ENCODE assay signal across 10 mouse cellular contexts in genomic region chr4:114410958-114411661, GRCm38 (mm10). TPM values are rescaled to one million over a fixed set of nuclear protein-coding genes. Genes with fewer than 3 reads are reported as not detected.
DNase-seq lines count a peak whose midpoint lies in the region; ATAC-seq lines count a peak whose summit lies in the region.
"Had no signal": no experiment of that assay in that cellular context is flagged by ENCODE, and none has a peak within 500 bp of the region (broad histone marks: within the 10 kb centered on the region; RNA-seq: fewer than 3 reads in every experiment).

No protein-coding gene starts in this region.

- H3K4me3 ChIP-seq in heart, embryonic 13.5 days, result peak overlapping the region; percentile 4
- 0 out of 2 replicates have a peak overlapping the region, but pooled peaks have one; percentile 1 for H3K4me3 ChIP-seq in lung, embryonic 15.5 days
- peak overlapping the region; percentile 16; the same call in 1 of the 2 replicates for H3K4me3 ChIP-seq in heart, embryonic 16.5 days (ENCODE audit: low read length)
- no peak overlapping the region for H3K4me3 ChIP-seq in neural tube, embryonic 12.5 days

- ATAC-seq in heart, embryonic 13.5 days (ENCODE audit: extremely low read depth, insufficient number of reproducible peaks, low FRiP score, low TSS enrichment), result no peak
- ATAC-seq in lung, embryonic 15.5 days (ENCODE audit: borderline replicate concordance, extremely low read depth, low FRiP score, low TSS enrichment), result no peak
- no peak for ATAC-seq in heart, embryonic 16.5 days (replicated peaks; ENCODE audit: extremely low read depth, insufficient read depth, low FRiP score)
- no peak for ATAC-seq in neural tube, embryonic 12.5 days (ENCODE audit: low FRiP score, low read depth)

- 16% methylated on average over 9 of the region's 9 CpGs for whole genome bisulfite sequencing in heart, embryonic 13.5 days
- 37% methylated on average over 9 of the region's 9 CpGs for WGBS in lung, embryonic 15.5 days
- WGBS in heart, embryonic 16.5 days, result 24% methylated on average over 9 of the region's 9 CpGs
- WGBS in neural tube, embryonic 12.5 days, result 42% methylated on average over 9 of the region's 9 CpGs

- H3K4me1 ChIP-seq in heart, embryonic 13.5 days, result peaks cover 39% of the 10 kb centered on the region
- H3K4me1 ChIP-seq in lung, embryonic 15.5 days, result peaks cover 34% of the 10 kb centered on the region
- peaks cover 38% of the 10 kb centered on the region for H3K4me1 ChIP-seq in heart, embryonic 16.5 days (ENCODE audit: control insufficient read depth, insufficient read depth, low read length)
- peaks cover 34% of the 10 kb centered on the region for H3K4me1 ChIP-seq in neural tube, embryonic 12.5 days

- peak overlapping the region; percentile 62 for H3K9ac ChIP-seq in heart, embryonic 13.5 days
- H3K9ac ChIP-seq in lung, embryonic 15.5 days, result no peak overlapping the region
- peak overlapping the region; percentile 6 for H3K9ac ChIP-seq in heart, embryonic 16.5 days (ENCODE audit: low read length)
- H3K9ac ChIP-seq in neural tube, embryonic 12.5 days, result no peak overlapping the region

- peaks cover 95% of the 10 kb centered on the region for H3K27me3 ChIP-seq in heart, embryonic 13.5 days (replicated peaks)
- peaks cover 27% of the 10 kb centered on the region for H3K27me3 ChIP-seq in lung, embryonic 15.5 days
- peaks cover 58% of the 10 kb centered on the region for H3K27me3 ChIP-seq in heart, embryonic 16.5 days (ENCODE audit: control insufficient read depth, insufficient read depth, low read length)
- peaks cover 26% of the 10 kb centered on the region for H3K27me3 ChIP-seq in neural tube, embryonic 12.5 days (replicated peaks)

- no peak for DNase-seq in heart, postnatal 36 days
- DNase-seq in lung, postnatal 4 days, result no peak
- DNase-seq in cerebellum, adult 8-10 months, result no peak
- DNase-seq: gastrocnemius, postnatal 10 days; thymus, postnatal 25 days had no signal

- no peaks in the 10 kb centered on the region for H3K36me3 ChIP-seq in heart, embryonic 13.5 days
- H3K36me3 ChIP-seq in lung, embryonic 15.5 days, result 0 out of 2 replicates have a peak, but pooled peaks cover 2% of the 10 kb centered on the region
- no peaks in the 10 kb centered on the region for H3K36me3 ChIP-seq in heart, embryonic 16.5 days (ENCODE audit: control insufficient read depth, insufficient read depth)
- no peaks in the 10 kb centered on the region for H3K36me3 ChIP-seq in neural tube, embryonic 12.5 days

- H3K4me2 ChIP-seq in heart, embryonic 13.5 days, result peak overlapping the region; percentile 56
- H3K4me2 ChIP-seq in lung, embryonic 15.5 days, result peak overlapping the region; percentile 97
- peak overlapping the region; percentile 31 for H3K4me2 ChIP-seq in heart, embryonic 16.5 days (ENCODE audit: low read depth, low read length)
- peak overlapping the region; percentile 45 for H3K4me2 ChIP-seq in neural tube, embryonic 12.5 days (replicated peaks)

- no peaks in the 10 kb centered on the region for H3K9me3 ChIP-seq in heart, embryonic 13.5 days
- H3K9me3 ChIP-seq in lung, embryonic 15.5 days, result no peaks in the 10 kb centered on the region
- no peaks in the 10 kb centered on the region for H3K9me3 ChIP-seq in heart, embryonic 16.5 days (replicated peaks; ENCODE audit: control insufficient read depth, low read length)
- no peaks in the 10 kb centered on the region for H3K9me3 ChIP-seq in neural tube, embryonic 12.5 days

- intact Hi-C loops in heart, postnatal 36 days (cut with DNase I), result loop anchor here (2.0 kb wide), 1 partner anchor 38 kb away; no protein-coding TSS in a partner anchor

- H3K27ac ChIP-seq in heart, embryonic 13.5 days (replicated peaks), result peak overlapping the region; percentile 25
- H3K27ac ChIP-seq in lung, embryonic 15.5 days, result no peak overlapping the region
- no peak overlapping the region; the same call in 1 of the 2 replicates for H3K27ac ChIP-seq in heart, embryonic 16.5 days (ENCODE audit: low read length)
- H3K27ac ChIP-seq in neural tube, embryonic 12.5 days, result no peak overlapping the region
- H3K27ac ChIP-seq: macrophage had no signal

RNA-seq across cellular contexts. Expression of gene Trabd2b, which starts 4.6 kb away (rescaled TPM):
- polyA plus RNA-seq in heart, embryonic 13.5 days (2015; fragmentation: Nextera tagmentation; extraction: Ambion mirVana), result 1.2 and 1.7 TPM in 2 replicates
- 10 to 100 TPM; 53.1 to 71.5 TPM for total RNA-seq in heart, postnatal 36 days (2021)
- 4.4 and 5.1 TPM in 2 replicates for polyA plus RNA-seq in lung, embryonic 15.5 days (2015; fragmentation: Nextera tagmentation; extraction: Ambion mirVana)
- 2.8 and 3.4 TPM in 2 replicates for polyA plus RNA-seq in heart, embryonic 16.5 days (2015; fragmentation: Nextera tagmentation; extraction: Ambion mirVana)
- 1.6 TPM in 2 replicates for polyA plus RNA-seq in neural tube, embryonic 12.5 days (2016; fragmentation: Nextera tagmentation; extraction: Ambion mirVana)
- polyA plus RNA-seq: macrophage had no signal

Comparison
In these comparisons a context has a peak if more than half of its experiments do, and no peak if none do; other contexts are left out.
1. H3K4me2 ChIP-seq: peak in every context shown above with its lines; median percentile 97 in lung, embryonic 15.5 days; 56 in heart, embryonic 13.5 days; 45 in neural tube, embryonic 12.5 days; 31 in heart, embryonic 16.5 days.
2. H3K9ac ChIP-seq: peak in heart, embryonic 13.5 days (single experiment) and heart, embryonic 16.5 days (single experiment); none in lung, embryonic 15.5 days (single experiment) and neural tube, embryonic 12.5 days (single experiment).